Mouse (Mus musculus) ES-E14 (cell line): ENCODE data around the gene Eefsec. TPM values are rescaled to one million over a fixed set of nuclear protein-coding genes. Genes with fewer than 3 reads are reported as not detected.

Experiments
- DNase-seq: peaks from one replicate; pipeline ENCODE4 v3.0.0-alpha.2; 2013; ENCODE audit warnings: low read depth, low spot score
- H3K27ac ChIP-seq: 2 replicates; pipeline ENCODE4 v1.5.1; 2012; ENCODE audit warnings: low read depth, mild to moderate bottlenecking, low read length, moderate library complexity, mixed read lengths; ENCODE audit not compliant: poor library complexity, insufficient read depth, severe bottlenecking
- H3K36me3 ChIP-seq: 2 replicates; pipeline ENCODE4 v1.6.1; 2012; ENCODE audit warnings: mild to moderate bottlenecking, low read length, moderate library complexity, mixed read lengths; ENCODE audit not compliant: control insufficient read depth, poor library complexity, insufficient read depth, severe bottlenecking
- H3K4me1 ChIP-seq, 2 experiments: fragments of 150-350 bp in 1 of 2; sonication (generic) in 1 of 2; 2 replicates each; pipeline ENCODE4 v1.6.1; 2012; ENCODE audit warnings: low read length in 2 of 2, mild to moderate bottlenecking in 1 of 2, mixed read lengths in 1 of 2; ENCODE audit not compliant: control insufficient read depth in 2 of 2, insufficient read depth in 2 of 2, poor library complexity in 1 of 2
- H3K4me3 ChIP-seq, 2 experiments: fragments of 150-350 bp in 1 of 2; sonication (generic) in 1 of 2; 2 replicates each; pipeline ENCODE4 v1.5.1; 2012; ENCODE audit warnings: low read length in 2 of 2, low read depth in 1 of 2, mild to moderate bottlenecking in 1 of 2, mixed read lengths in 1 of 2; ENCODE audit not compliant: insufficient read depth in 1 of 2, poor library complexity in 1 of 2, severe bottlenecking in 1 of 2
- H3K9ac ChIP-seq: 2 replicates; pipeline ENCODE4 v1.6.1; 2012; ENCODE audit warnings: low read depth, mild to moderate bottlenecking, low read length, mixed read lengths; ENCODE audit not compliant: poor library complexity, insufficient read depth, severe bottlenecking
- H3K9me3 ChIP-seq: fragments of 150-350 bp; sonication (generic); 2 replicates; pipeline ENCODE4 v1.6.1; 2012; ENCODE audit warnings: low read depth, mild to moderate bottlenecking, low read length; ENCODE audit not compliant: control insufficient read depth, insufficient read depth
- CHD2 ChIP-seq: IDR thresholded peaks from 2 replicates; pipeline ENCODE4 v1.6.1; 2014; ENCODE audit warnings: mild to moderate bottlenecking, low read depth, low read length, inconsistent platforms
- HCFC1 ChIP-seq: IDR thresholded peaks from 2 replicates; pipeline ENCODE4 v1.6.1; 2012; ENCODE audit warnings: low read length, inconsistent platforms, borderline replicate concordance; ENCODE audit not compliant: insufficient read depth
- MAFK ChIP-seq: IDR thresholded peaks from 2 replicates; pipeline ENCODE4 v1.6.1; 2014; ENCODE audit warnings: mild to moderate bottlenecking, low read depth, low read length, inconsistent platforms; ENCODE audit not compliant: insufficient read depth
- ZC3H11A ChIP-seq: IDR thresholded peaks from 2 replicates; pipeline ENCODE4 v1.6.1; 2012; ENCODE audit warnings: low read depth, mild to moderate bottlenecking, inconsistent platforms, low read length, borderline replicate concordance
- ZNF384 ChIP-seq: IDR thresholded peaks from 2 replicates; pipeline ENCODE4 v1.6.1; 2012; ENCODE audit warnings: low read depth, low read length, inconsistent platforms
- in situ Hi-C, 2 experiments: fragments of 600-800 bp; cut with MboI; formaldehyde crosslinking; loops; one replicate each; pipeline ENCODE4 v1.15.1; 2025; ENCODE audit warnings: low sequenced_read_pairs in 2 of 2, inconsistent platforms in 1 of 2; ENCODE audit not compliant: unreplicated experiment in 2 of 2
- total RNA-seq: library from RNA; depleted of rRNA; stranded (reverse); fragments of 300-350 nt; gene quantifications from 2 replicates; pipeline ENCODE4 v1.2.3, GENCODE M21; 2012

Gene Eefsec
- total RNA-seq, 1 experiment, result 26.2 TPM

DNA sequence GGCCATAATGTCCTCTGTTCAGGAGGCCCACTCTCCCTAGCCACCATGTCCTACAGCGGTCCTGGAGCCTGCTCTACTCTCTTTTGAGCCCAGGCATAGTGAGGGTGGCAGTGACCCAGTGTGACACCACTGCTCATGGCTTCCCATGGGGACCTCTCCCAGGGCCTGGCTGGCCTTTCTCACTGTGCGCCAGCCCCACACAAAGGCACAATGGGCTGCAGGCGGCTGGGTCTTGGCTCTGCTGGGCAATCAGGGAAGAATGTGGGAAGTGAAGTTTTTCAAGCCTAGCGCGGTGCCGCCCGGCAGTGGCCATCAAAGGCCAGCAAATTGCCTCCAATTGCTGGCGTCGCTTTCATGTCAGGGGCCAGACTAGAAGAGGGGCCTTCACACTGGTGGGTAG is 184.2 kb downstream of the Eefsec start:
- TF ChIP-seq MAFK (no peak), HCFC1 (no peak), CHD2 (no peak), ZNF384 (no peak)
- Histone ChIP-seq H3K9ac (no peak overlapping the region), H3K9me3 (no peaks in the 10 kb centered on the region), H3K36me3 (peaks cover 2% of the 10 kb centered on the region; the same call in 1 of the 2 replicates), H3K4me3 (no peak overlapping the region), H3K4me1 (no peaks in the 10 kb centered on the region), H3K27ac (no peak overlapping the region)
- in situ Hi-C loops, result no loop called here
- DNase-seq, result no peak

GRCm38 (mm10) chr6:88260645-88261044 is 185.7 kb downstream of the Eefsec start:
- TF ChIP-seq ZC3H11A (no peak), CHD2 (no peak), MAFK (no peak), ZNF384 (no peak), HCFC1 (no peak)
- Histone ChIP-seq H3K4me3 (no peak overlapping the region), H3K27ac (no peak overlapping the region), H3K36me3 (peaks cover 2% of the 10 kb centered on the region; the same call in 1 of the 2 replicates), H3K4me1 (no peaks in the 10 kb centered on the region), H3K9me3 (no peaks in the 10 kb centered on the region), H3K9ac (no peak overlapping the region)
- in situ Hi-C loops, result no loop called here
- DNase-seq, result no peak

DNA sequence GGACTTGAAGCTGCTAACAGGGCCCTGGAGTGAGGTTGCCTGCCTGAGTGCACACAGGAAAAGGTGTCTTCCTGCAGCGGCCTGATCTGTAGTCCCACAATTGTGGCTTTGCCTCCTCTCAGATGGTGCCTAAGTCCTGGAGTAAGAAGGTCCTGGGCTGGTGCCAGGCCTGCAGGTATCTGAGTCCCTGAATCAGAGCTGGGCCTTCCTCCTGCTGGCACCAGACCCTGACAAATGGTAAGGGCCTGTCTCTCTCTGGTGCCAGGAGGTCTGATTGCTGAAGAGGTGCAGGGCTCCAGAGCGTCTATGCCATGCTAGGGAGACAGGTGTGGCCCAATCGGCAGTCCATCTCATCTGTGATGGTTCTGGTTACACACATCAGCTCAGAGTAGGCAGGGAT is 186.7 kb downstream of the Eefsec start:
- DNase-seq, result no peak
- peaks cover 2% of the 10 kb centered on the region; the same call in 1 of the 2 replicates for H3K36me3 ChIP-seq
- H3K4me3 ChIP-seq, result no peak overlapping the region
- no peak overlapping the region for H3K9ac ChIP-seq
- TF ChIP-seq CHD2 (no peak), HCFC1 (no peak), MAFK (no peak), ZNF384 (no peak), ZC3H11A (no peak)
- no peaks in the 10 kb centered on the region for H3K4me1 ChIP-seq
- no peaks in the 10 kb centered on the region for H3K9me3 ChIP-seq
- in situ Hi-C loops, result no loop called here
- H3K27ac ChIP-seq, result no peak overlapping the region

DNA sequence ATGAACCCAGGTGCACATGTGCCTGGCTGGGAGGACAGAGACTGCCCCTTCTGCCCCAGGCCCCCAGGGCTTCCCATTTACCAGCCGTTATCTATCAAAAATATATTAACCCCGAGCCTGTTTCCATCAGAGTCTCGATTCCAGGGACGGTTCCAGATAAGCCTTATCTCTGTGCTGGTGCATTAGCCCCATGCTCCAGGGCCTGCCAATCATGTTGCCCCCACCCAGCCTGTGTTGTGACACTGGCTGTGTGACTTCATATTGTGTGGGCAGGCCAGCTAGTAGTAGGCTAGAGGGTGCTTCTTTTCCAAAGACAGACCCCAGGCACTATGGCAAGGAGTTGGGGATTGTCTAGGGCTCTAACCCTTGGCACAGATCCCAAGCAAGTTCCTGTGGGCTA is 190.9 kb downstream of the Eefsec start:
- no peak overlapping the region for H3K9ac ChIP-seq
- no peaks in the 10 kb centered on the region for H3K4me1 ChIP-seq
- no peaks in the 10 kb centered on the region for H3K9me3 ChIP-seq
- H3K27ac ChIP-seq, result no peak overlapping the region
- in situ Hi-C loops, result no loop called here
- no peak overlapping the region for H3K4me3 ChIP-seq
- no peak for DNase-seq
- peaks cover 2% of the 10 kb centered on the region; the same call in 1 of the 2 replicates for H3K36me3 ChIP-seq
- TF ChIP-seq CHD2 (no peak), ZC3H11A (no peak), MAFK (no peak), HCFC1 (no peak), ZNF384 (no peak)

DNA sequence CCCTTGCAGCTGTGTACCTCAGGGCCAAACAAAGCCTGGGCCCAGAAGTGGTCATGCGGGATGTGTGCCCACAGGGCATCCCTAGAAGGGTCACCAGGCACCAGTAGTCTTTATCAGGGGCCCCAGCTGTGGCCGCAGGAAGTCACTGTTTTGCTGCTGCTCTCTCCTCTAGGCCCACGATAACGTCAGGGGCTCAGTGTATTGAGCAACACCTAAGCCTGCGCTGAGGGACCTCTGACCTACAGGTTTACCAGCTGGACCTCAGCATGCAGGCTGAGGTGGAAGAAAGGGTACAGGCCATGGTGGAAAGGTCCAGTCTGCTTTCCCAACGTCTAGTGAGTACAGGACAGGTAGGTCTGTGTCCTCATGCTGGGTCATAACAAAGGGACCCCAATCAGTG is 192.3 kb downstream of the Eefsec start:
- no peak for DNase-seq
- Histone ChIP-seq H3K4me3 (no peak overlapping the region), H3K9me3 (no peaks in the 10 kb centered on the region), H3K4me1 (no peaks in the 10 kb centered on the region), H3K36me3 (peaks cover 2% of the 10 kb centered on the region; the same call in 1 of the 2 replicates), H3K27ac (no peak overlapping the region), H3K9ac (no peak overlapping the region)
- TF ChIP-seq ZC3H11A, result no peak
- TF ChIP-seq MAFK, result no peak
- no peak for TF ChIP-seq HCFC1
- TF ChIP-seq CHD2, result no peak
- in situ Hi-C loops, result no loop called here
